Mouse (Mus musculus): ENCODE results near the gene H2-Ab1.

- TF ChIP-seq MAFK (IDR thresholded peaks at IDR 0.05; ENCODE audit: insufficient read depth, low read depth, low read length) (no peak), ZNF384 (IDR thresholded peaks at IDR 0.05; ENCODE audit: low read depth, low read length) (no peak)
Observed at GRCm38 (mm10) chr17:34303789-34304188, 46.3 kb downstream of the H2-Ab1 start.

All from ES-E14 (cell line).